Mouse (Mus musculus): ENCODE data around the gene Paqr4.
A peak's percentile ranks its signal among the peaks of the same experiment; 100 is the strongest.

Paqr4 gene

GRCm38 (mm10) chr17:23725477-23725876, 15.2 kb downstream of the Paqr4 start:
- DNase-seq (ENCODE audit: low spot score), result no peak

GRCm38 (mm10) chr17:23722376-23723125, 18.1 kb downstream of the Paqr4 start, which contains the start of gene 1520401A03Rik:
1520401A03Rik (minus strand) TSS chr17:23722783.
- DNase-seq (ENCODE audit: low spot score), result no peak

GRCm38 (mm10) chr17:23721886-23722285, 18.8 kb downstream of the Paqr4 start:
- no peak for DNase-seq (ENCODE audit: low spot score)

GRCm38 (mm10) chr17:23719455-23719854, 21.2 kb downstream of the Paqr4 start:
- no peak for DNase-seq (ENCODE audit: low spot score)

- DNase-seq (ENCODE audit: low spot score), result no peak
Observed at GRCm38 (mm10) chr17:23717003-23717402, 23.7 kb downstream of the Paqr4 start.

- DNase-seq (ENCODE audit: low spot score), result peak; percentile 62
Observed at GRCm38 (mm10) chr17:23706212-23706611, 34.5 kb downstream of the Paqr4 start.

- no peak for DNase-seq (ENCODE audit: low spot score)
Observed at GRCm38 (mm10) chr17:23705525-23706104, 35.1 kb downstream of the Paqr4 start.

GRCm38 (mm10) chr17:23704741-23705140, 35.9 kb downstream of the Paqr4 start:
- no peak for DNase-seq (ENCODE audit: low spot score)

GRCm38 (mm10) chr17:23703301-23703700, 37.4 kb downstream of the Paqr4 start:
- DNase-seq (ENCODE audit: low spot score), result no peak

GRCm38 (mm10) chr17:23700079-23700478, 40.6 kb downstream of the Paqr4 start:
- DNase-seq (ENCODE audit: low spot score), result peak; percentile 86

GRCm38 (mm10) chr17:23699131-23700077, 41.3 kb downstream of the Paqr4 start:
- no peak for DNase-seq (ENCODE audit: low spot score)

- no peak for DNase-seq (ENCODE audit: low spot score)
Observed at GRCm38 (mm10) chr17:23695801-23696200, 44.9 kb downstream of the Paqr4 start.

- no peak for DNase-seq (ENCODE audit: low spot score)
Observed at GRCm38 (mm10) chr17:23694491-23694890, 46.2 kb downstream of the Paqr4 start.
